Mouse (Mus musculus) urinary bladder, postnatal 14 days (tissue): ENCODE measurements at regions not wholly inside any gene's neighbourhood (a gene's known extent, or its start where the extent isn't known, plus 50 kb on each side); places are given as distances from the start of the nearest gene placed in this dataset.

ENCODE experiments used
- DNase-seq: peaks from one replicate; pipeline ENCODE4 v3.0.0; 2021; ENCODE audit warnings: low spot score

DNA sequence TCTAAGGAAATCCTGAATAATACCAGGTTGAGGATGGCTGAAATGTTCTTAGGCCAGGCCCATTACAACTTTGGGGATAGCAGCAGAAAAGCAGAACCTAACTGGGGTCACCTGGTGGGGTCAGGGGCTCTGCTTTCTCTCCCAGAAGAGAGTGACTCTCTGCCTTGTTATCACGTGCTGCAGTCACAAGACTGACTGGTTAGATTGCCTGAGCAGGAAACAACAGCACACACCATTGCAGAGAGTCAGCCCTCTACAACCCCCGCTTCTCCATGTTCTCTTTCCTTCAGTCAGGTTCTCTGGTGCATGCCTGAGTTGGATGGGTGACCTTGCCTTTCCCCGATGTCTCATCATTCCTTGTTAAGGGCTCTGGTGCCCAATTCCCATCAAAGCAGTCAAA lies 91.2 kb upstream of the Hsd17b12 start:
- DNase-seq: no peak

DNA sequence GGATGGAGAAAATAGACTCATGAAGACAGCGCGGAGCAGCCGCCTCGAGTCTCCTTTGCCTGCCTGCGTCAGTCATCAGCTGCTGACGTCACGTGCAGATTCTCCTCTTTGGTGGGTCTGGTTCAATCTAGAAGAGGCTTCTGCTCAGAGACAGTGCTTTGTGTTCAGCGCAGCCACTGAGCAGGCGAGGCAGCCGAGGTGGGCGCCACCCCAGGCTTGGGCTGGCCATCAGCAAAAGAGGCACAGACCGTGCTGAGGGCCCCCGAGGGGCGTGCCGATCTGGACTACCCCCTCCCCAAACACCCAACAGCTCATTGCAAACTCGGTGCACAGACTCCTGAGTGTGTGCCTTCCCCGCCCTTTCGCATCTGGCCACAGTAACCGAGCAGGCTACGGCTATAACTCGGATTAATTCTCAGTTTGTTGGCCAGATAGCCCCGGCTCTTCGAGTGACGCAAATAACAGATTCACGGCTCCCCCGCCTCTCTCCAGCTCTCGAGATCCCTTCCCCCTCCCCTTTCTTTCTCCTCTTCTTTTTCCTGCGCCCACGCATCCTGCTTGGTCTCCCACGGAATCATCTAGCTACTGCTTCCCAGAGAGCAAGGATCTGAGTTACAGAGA lies 89.2 kb upstream of the Hsd17b12 start:
- DNase-seq: no peak

DNA sequence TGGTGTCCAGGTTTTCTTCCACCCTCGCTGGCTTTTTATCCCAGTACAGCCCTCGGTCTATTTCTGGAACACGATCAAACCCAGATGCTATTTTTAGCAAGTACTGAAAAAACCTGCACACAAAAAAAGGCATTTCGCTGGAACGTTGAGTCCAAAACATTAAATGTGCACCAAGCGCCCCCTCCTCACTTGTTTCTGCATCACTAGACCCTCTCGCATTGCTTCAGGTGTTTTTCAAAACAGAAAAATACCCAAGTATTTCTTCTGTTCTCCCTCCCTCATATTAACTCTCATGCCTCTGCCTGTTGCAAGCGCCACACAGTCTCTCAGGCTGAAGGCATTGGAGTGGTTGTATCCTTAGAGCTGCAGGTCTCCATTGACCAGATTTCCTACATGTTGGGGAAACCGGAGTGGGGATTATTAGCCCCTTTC lies 88.4 kb upstream of the Hsd17b12 start:
- no peak for DNase-seq

DNA sequence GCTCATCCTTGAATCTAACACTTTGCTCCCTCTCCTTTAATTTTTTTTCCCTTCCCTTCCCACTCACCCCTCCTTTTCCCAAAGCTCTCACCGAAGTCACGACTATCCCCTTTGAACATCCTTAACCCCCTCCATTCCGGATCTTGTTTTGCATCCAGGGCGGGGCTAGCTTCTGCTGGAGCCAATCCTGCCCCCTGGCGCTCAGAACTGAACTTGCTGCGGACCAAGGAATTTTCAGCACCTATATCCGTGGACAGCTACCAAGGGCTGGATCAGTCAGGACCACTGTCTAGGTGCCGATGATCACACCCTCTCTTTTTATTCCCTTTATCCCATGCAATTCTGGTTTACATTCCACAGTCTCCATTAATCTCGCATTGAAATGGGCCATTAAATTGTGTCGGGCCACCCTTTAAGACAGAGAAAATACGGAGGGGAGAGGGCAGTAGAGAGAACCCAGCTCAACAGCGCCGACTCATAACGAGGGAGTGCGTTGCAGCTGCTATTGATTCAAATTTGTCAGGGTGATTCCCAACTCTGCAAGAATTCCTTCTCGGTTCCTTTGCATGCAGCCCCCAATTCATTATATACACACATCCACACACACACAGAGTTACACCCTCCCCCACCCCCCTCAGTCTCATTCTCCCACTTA lies 87.7 kb upstream of the Hsd17b12 start:
- DNase-seq: peak; percentile 69

DNA sequence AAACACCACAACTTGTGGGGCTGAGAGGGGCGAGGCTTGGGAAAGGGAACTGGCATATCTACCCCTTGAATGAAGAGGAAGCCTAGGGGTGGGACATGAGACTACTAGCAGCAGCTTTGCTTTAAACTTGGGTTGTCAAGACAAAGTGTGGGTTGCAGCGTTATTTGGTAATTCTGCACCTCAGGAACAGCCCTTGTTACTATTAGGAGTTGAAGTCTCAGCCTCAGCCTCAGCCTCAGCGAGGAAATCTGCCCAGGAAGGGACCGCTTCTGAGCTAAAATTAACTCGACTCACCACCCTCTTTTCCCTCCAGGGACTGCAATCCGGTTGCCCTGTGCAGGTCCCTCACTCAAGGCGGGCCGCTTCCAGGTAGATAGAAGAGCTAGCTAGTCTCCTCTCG lies 86.4 kb upstream of the Hsd17b12 start:
- DNase-seq: no peak

DNA sequence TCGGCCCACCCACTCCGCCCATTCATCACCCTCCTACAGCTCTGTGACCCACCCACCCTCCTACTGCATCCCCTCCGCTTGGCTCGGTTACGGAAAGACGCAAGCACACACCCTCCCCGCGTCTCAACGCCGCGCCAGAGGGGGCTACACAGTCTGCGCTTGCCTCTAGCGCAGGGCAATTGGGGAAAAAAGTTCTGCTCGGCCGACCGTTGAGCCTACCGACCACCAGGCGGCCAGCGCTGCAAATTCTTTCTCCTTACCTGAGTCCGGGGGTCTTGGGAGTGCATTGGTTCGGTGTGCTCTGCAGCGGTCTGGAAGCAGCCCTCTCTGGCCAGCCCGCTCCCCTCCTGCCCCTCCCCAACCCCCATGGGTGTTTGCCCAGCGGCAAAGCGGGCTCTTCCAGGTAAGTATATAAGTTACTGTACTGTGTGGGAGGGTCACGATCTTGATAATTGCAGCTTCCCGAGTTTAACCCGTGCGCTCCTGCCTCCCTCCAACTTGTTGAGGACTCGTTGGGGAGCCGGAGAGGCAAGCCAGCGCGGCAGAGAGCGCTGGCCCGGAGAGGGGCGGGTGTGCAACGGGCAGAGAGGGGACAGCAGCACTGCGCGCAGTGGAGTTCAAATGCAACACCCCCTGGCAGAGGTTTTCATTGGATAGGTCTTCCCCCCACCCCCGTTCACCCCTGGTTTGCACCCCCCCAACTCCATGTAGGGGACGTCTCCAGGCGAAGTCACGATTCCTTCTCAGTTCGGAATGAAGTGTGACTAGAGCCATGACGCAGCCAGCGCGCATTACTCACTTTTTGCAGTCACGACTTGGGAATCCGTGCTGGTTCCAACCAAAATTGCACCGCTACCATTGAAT lies 85.5 kb upstream of the Hsd17b12 start:
- no peak for DNase-seq

DNA sequence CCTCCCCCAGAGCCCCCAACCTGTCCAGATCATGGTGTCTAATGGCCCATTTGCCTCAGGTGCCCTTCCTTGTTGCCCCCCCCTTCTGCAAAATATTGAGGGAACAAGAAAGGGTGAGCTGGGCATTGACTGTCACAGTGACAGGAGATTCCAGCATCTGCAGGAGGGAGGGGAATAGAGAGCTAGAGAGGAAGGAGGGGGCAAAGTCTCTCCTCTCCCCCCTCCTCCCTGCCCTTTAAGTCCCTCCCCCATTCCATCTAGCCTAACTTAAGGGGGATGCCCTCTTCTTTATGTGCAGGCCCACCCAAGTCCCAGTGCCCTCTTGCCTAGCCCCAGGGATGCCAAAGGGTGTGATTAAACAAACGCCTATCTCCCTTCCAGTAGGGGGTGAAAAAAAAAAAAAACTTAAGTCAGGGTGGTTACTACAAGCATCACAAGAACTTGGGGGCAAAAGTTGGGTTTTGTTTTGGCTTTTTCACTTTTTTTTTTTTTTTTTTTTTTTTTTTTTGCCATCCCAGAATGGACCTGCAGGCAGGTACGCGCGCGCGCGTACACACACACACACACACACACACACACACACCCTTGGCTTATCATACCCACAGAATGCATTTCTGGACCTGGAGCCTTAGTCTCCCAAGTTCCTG lies 84.8 kb upstream of the Hsd17b12 start:
- DNase-seq: no peak

DNA sequence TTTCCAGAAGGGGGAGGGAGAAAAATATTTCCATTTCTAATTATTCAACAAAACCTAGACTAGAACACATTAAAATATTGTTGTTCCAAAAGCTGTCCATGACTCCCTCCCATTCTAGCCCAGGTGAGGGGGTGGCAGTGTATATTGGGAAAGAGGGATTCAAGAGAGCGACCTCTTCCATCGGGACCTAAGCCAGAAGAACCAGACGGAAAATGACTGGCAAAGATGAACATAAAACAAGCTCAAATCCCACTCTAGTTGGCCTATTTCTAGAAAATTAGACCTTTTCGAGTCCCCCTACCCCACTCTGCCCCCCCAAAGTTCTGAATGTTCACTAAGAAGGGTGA lies 84.3 kb upstream of the Hsd17b12 start:
- no peak for DNase-seq

DNA sequence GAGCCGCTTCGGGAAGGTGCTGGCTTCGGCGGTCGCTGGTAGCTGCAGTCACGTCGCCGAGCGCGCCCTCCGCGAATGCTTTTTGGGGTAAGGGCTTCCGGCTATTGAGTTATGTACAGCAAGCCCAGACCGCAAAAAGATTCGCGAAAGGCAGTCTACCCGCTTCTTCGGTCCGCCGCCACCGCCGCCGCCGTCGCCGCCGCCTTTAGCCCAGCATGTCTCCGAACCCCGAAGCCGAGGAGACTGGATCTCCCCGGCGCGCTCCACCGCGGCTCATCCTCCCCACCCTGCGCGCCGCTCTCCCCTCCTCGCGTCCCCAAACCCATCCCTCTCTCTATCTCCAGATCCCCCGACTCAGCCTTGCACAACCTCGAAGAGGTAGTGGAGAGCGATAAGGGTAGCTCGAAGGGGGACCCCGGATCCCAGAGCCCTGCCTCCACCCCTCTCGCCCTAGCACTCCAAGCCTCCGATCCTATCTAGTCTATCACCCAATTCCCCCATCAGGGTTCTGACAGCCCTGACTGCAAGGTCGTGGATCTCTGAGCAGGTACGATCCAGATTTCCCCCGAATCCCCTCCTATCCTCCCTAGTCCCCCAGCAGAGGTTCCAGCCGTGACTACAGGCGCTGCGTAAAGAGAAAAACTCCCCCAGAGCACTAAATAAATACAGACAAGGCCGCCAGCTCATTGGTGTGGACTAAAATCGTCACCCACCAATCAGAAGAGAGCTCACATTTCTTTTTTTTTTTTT lies 83.7 kb upstream of the Hsd17b12 start:
- no peak for DNase-seq

DNA sequence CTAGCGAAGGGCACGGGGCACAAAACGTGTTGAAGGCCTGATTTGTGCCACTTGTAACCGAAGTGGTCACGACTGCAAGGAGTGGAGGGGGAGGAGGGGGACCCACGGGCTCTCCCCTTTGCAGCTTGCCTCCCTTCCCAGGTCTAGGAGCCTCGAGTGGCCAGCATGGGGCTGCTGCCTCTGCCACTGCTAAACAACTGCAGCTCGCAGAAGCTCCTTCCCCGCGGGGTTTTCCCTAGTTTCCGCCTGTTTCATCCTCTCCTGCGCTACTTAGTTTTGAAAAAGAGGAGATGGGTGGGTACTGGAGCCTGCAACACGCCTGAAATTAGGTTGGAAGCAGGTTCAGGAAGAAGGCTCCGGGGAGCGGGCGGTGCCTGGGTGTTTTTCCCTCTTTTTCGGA lies 82.6 kb upstream of the Hsd17b12 start:
- DNase-seq: no peak

DNA sequence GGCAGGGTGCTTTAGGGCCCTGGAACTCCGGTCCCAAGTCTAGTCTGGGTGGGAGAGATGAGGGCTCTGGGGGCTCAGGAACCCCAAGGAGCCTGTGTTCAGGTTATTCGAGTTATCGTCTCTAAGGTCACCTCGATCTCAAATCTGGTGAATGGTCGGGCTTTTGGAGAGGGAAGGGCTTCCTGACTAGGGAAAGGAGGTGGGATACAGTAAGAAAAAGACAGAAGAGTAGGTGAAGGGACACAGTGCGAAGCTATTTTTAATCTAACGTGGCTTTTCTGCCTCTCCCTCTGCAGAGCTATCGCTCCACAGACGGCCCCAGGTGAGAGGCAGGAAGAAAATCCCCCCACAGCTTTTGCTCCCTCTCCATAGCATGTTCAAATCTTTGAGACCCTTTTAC lies 81.8 kb upstream of the Hsd17b12 start:
- no peak for DNase-seq

DNA sequence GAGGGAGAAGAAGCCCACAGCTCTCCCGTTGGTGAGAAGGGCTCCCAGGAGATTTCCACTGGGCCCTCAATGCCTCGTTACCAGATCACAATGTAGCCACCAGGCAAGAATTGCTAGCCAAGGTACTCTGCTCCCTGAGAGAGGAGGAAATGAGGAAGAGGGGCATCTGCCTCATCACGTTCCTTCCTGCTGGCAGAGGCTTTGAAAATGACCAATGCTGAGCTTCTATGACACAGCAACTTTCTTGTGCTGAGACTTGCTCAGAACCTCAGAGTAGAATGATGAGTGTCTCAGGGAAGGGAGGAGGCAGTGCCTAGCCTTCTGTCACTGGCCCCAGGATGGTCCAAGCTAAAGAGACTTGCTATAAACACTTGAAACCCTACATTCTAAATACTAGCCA lies 78.7 kb upstream of the Hsd17b12 start:
- DNase-seq: no peak

DNA sequence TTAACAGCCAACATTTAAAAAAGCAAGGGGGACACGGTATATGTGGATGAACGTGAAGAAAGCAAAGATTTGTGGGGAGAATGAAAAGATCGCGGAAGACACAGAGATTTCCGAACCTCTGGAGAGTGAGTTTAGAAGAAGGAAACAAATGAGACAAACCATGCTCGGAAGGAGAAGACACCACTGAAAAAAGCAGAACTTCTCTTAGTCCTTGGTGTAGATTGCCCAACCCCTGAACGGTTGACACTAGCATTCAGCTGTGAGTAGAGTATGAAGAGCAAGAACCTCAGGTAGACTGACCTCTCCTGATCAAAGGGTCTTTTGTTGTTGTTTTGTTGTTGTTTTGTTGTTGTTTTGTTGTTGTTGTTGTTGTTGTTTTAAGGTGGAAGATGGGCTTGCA lies 75.8 kb upstream of the Hsd17b12 start:
- no peak for DNase-seq

DNA sequence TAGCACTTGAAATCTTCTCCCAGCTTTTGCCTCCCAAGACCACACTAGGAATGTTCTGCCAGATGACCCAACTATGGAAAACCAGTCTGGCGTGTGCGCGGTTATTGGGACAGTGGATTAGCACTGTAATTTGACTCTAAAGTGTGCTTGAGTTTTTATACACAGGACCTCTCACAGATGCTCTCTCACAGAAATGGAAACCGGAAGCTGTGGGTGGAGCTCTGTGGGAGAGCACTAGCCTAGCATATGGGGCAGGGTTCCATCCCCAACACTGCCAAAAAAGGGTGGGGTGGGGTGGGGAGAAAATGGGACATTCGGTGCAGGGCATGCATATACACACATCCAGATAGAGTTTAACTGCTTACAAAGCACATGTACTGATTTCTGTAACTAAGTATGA lies 61.7 kb upstream of the Hsd17b12 start:
- no peak for DNase-seq

DNA sequence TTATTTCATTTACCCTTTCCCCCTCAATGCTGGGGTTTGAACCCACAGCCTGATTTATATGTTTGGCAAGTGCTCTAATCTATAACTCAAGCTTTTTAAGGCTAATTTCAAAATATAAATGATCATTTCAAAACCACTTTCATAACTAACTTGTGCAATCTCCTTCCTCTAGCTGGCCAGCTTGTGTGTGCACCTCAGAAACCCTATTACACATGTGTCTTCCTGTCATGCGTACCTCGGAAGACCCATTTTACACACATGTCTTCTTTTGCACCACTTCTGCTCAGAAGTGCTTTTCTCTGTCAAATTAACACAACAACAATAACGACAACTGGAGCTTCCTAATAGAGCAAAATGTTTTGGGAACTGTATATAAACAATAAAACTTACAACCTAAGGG lies 59.7 kb upstream of the Hsd17b12 start:
- DNase-seq: no peak

DNA sequence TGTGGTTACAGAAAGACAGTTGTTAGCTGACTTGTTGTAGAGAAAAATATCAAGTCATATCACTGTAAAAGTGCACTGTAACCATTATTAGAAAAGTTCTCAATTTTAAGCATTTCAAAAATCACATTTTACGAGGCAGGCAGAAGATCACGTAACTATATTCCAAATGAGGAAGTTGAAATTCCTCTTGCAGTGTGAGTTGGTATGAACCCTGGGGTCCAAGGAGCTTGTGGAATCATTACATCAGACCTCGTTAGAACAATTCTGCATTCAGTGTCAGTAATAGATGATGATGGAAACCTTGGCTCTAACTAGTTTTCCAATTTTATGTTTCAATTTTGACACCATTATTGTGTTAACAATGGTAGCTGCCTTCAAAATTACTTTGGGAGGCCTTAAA lies 57.7 kb upstream of the Hsd17b12 start:
- DNase-seq: no peak
